ENCODE assay signal across 11 mouse cellular contexts in the genomic region with DNA sequence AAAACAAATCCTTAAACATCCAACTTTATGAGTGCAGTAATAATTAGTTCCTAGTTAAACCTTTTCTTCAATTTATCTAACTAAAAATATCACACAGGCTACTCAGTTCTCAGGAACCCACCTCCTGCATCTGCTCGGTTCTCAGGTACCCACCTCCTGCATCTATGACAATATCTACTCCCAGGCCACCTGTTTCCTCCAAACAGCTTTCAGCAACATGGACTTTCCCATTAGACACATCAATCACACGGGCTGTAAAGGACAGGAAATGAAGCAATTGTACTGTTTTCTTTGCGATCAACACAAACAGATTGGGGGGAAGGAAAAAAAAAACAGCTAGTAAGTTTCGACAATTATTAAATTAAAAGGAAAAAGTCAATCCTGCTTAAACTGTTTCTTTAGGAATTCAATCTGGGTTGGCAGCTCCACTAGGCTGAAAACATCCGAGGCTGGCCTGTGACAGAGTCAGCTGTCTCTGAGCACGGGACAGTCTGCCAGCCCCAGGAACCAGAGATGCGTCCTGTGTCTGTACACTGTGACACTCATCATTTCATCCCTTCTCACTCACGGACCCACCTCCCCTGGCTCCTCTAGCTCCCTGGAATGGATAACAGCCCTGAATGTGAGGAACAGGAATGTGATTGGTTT. TPM values are rescaled to one million over a fixed set of nuclear protein-coding genes. Genes with fewer than 3 reads are reported as not detected.
A peak's percentile ranks its signal among the peaks of the same experiment; 100 is the strongest.
DNase-seq lines count a peak whose midpoint lies in the region; ATAC-seq lines count a peak whose summit lies in the region.
"Had no signal": no experiment of that assay in that cellular context is flagged by ENCODE, and none has a peak within 500 bp of the region (broad histone marks: within the 10 kb centered on the region; RNA-seq: fewer than 3 reads in every experiment).

No protein-coding gene starts in this region.

- H3K36me3 ChIP-seq in kidney, embryonic 15.5 days: peaks cover 42% of the 10 kb centered on the region
- peaks cover 42% of the 10 kb centered on the region for H3K36me3 ChIP-seq in neural tube, embryonic 13.5 days

- ATAC-seq in kidney, embryonic 15.5 days (replicated peaks; ENCODE audit: low FRiP score): peak; percentile 64; the same call in 1 of the 2 replicates
- no peak for ATAC-seq in neural tube, embryonic 13.5 days (ENCODE audit: low read depth)

- DNase-seq in gastrocnemius, adult 8-10 months (ENCODE audit: low spot score in 2 of 2): peak; percentile 20 to 21
- no peak for DNase-seq in gastrocnemius, postnatal 36 days
- no peak for DNase-seq in kidney, adult 18-20 months
- no peak for DNase-seq in neural tube, embryonic 10.5 days (ENCODE audit: extremely low spot score, low spot score)
- peak; percentile 13 for DNase-seq in skeletal muscle tissue, adult 2 months (ENCODE audit: low read depth, low spot score)
- no peak for DNase-seq in testis, postnatal 14 days (ENCODE audit: low spot score)

- H3K4me1 ChIP-seq in kidney, embryonic 15.5 days: peaks cover 13% of the 10 kb centered on the region
- no peaks in the 10 kb centered on the region; the same call in 1 of the 2 replicates for H3K4me1 ChIP-seq in neural tube, embryonic 13.5 days (replicated peaks)
- H3K4me1 ChIP-seq: midbrain, embryonic 15.5 days had no signal

- intact Hi-C loops in gastrocnemius, postnatal 36 days (cut with DNase I): no loop called here

- no peaks in the 10 kb centered on the region for H3K9me3 ChIP-seq in kidney, embryonic 15.5 days (replicated peaks)
- no peaks in the 10 kb centered on the region for H3K9me3 ChIP-seq in neural tube, embryonic 13.5 days
- H3K9me3 ChIP-seq: limb, embryonic 15.5 days; midbrain, embryonic 15.5 days; neural tube, embryonic 15.5 days had no signal

- 0 out of 2 replicates have a peak overlapping the region, but pooled peaks have one; percentile 25 for H3K4me2 ChIP-seq in kidney, embryonic 15.5 days
- H3K4me2 ChIP-seq in neural tube, embryonic 13.5 days: no peak overlapping the region
- H3K4me2 ChIP-seq: limb, embryonic 15.5 days; midbrain, embryonic 15.5 days; neural tube, embryonic 15.5 days had no signal

- peak overlapping the region; percentile 29; the same call in 1 of the 2 replicates for H3K27ac ChIP-seq in kidney, embryonic 15.5 days
- no peak overlapping the region for H3K27ac ChIP-seq in neural tube, embryonic 13.5 days (replicated peaks)
- H3K27ac ChIP-seq: limb, embryonic 15.5 days; midbrain, embryonic 15.5 days; neural tube, embryonic 15.5 days had no signal

- 21% methylated on average over 8 of the region's 8 CpGs for WGBS in kidney, embryonic 15.5 days
- WGBS in neural tube, embryonic 13.5 days: 70% methylated on average over 8 of the region's 8 CpGs

- H3K27me3 ChIP-seq in kidney, embryonic 15.5 days: no peaks in the 10 kb centered on the region
- no peaks in the 10 kb centered on the region for H3K27me3 ChIP-seq in neural tube, embryonic 13.5 days
- H3K27me3 ChIP-seq: limb, embryonic 15.5 days; midbrain, embryonic 15.5 days; neural tube, embryonic 15.5 days had no signal

- H3K4me3 ChIP-seq in kidney, embryonic 15.5 days (replicated peaks): no peak overlapping the region
- no peak overlapping the region for H3K4me3 ChIP-seq in neural tube, embryonic 13.5 days
- H3K4me3 ChIP-seq: limb, embryonic 15.5 days; midbrain, embryonic 15.5 days; neural tube, embryonic 15.5 days had no signal

- no peak overlapping the region for H3K9ac ChIP-seq in kidney, embryonic 15.5 days
- 0 out of 2 replicates have a peak overlapping the region, but pooled peaks have one; percentile 31 for H3K9ac ChIP-seq in neural tube, embryonic 13.5 days
- H3K9ac ChIP-seq: limb, embryonic 15.5 days; midbrain, embryonic 15.5 days; neural tube, embryonic 15.5 days had no signal

RNA-seq across cellular contexts. Expression of gene Donson, which starts 6.7 kb away (rescaled TPM):
- total RNA-seq in gastrocnemius, adult 8-10 months (2022): 1 to 10 TPM in 1 of 4 experiments, under 1 TPM in 3; 0.49 to 1.0 (median 0.60) TPM
- 1 to 10 TPM; 1.2 to 1.5 TPM for total RNA-seq in gastrocnemius, postnatal 36 days (2021)
- 21.0 and 21.8 TPM in 2 replicates for polyA plus RNA-seq in kidney, embryonic 15.5 days (2015; fragmentation: Nextera tagmentation; extraction: Ambion mirVana)
- polyA plus RNA-seq in neural tube, embryonic 13.5 days (2015; fragmentation: Nextera tagmentation; extraction: Ambion mirVana): 19.1 and 20.5 TPM in 2 replicates

RNA-seq across cellular contexts. Expression of gene Cryzl1, which starts 33.5 kb away (rescaled TPM):
- 10 to 100 TPM; 13.2 to 19.2 (median 15.8) TPM for total RNA-seq in gastrocnemius, adult 8-10 months (2022)
- 10 to 100 TPM; 12.7 to 17.0 TPM for total RNA-seq in gastrocnemius, postnatal 36 days (2021)
- polyA plus RNA-seq in kidney, embryonic 15.5 days (2015; fragmentation: Nextera tagmentation; extraction: Ambion mirVana): 68.8 and 87.6 TPM in 2 replicates
- 91.5 and 93.0 TPM in 2 replicates for polyA plus RNA-seq in neural tube, embryonic 13.5 days (2015; fragmentation: Nextera tagmentation; extraction: Ambion mirVana)

RNA-seq across cellular contexts. Expression of gene Itsn1, which starts 33.8 kb away (rescaled TPM):
- 10 to 100 TPM; 64.0 to 77.0 (median 70.7) TPM for total RNA-seq in gastrocnemius, adult 8-10 months (2022)
- total RNA-seq in gastrocnemius, postnatal 36 days (2021): 10 to 100 TPM; 49.7 to 69.7 TPM
- polyA plus RNA-seq in kidney, embryonic 15.5 days (2015; fragmentation: Nextera tagmentation; extraction: Ambion mirVana): 24.6 and 27.6 TPM in 2 replicates
- 60.4 and 62.5 TPM in 2 replicates for polyA plus RNA-seq in neural tube, embryonic 13.5 days (2015; fragmentation: Nextera tagmentation; extraction: Ambion mirVana)

RNA-seq across cellular contexts. Expression of gene Son, which starts 47.9 kb away (rescaled TPM):
- 100 to 1,000 TPM in 2 of 4 experiments, 10 to 100 TPM in 2; 86.2 to 107 (median 101) TPM for total RNA-seq in gastrocnemius, adult 8-10 months (2022)
- 100 to 1,000 TPM in 1 of 2 experiments, 10 to 100 TPM in 1; 87.4 to 101 TPM for total RNA-seq in gastrocnemius, postnatal 36 days (2021)
- 117 and 118 TPM in 2 replicates for polyA plus RNA-seq in kidney, embryonic 15.5 days (2015; fragmentation: Nextera tagmentation; extraction: Ambion mirVana)
- polyA plus RNA-seq in neural tube, embryonic 13.5 days (2015; fragmentation: Nextera tagmentation; extraction: Ambion mirVana): 125 and 129 TPM in 2 replicates

RNA-seq across cellular contexts. Expression of gene Gart, which starts 48.5 kb away (rescaled TPM):
- 10 to 100 TPM; 59.7 to 64.2 (median 61.5) TPM for total RNA-seq in gastrocnemius, adult 8-10 months (2022)
- 10 to 100 TPM; 48.3 to 57.9 TPM for total RNA-seq in gastrocnemius, postnatal 36 days (2021)
- 128 and 132 TPM in 2 replicates for polyA plus RNA-seq in kidney, embryonic 15.5 days (2015; fragmentation: Nextera tagmentation; extraction: Ambion mirVana)
- 62.1 and 66.1 TPM in 2 replicates for polyA plus RNA-seq in neural tube, embryonic 13.5 days (2015; fragmentation: Nextera tagmentation; extraction: Ambion mirVana)

Comparison
In these comparisons a context has a peak if more than half of its experiments do, and no peak if none do; other contexts are left out.
1. DNase-seq: peak in gastrocnemius, adult 8-10 months (2 of 2) and skeletal muscle tissue, adult 2 months (single experiment); none in gastrocnemius, postnatal 36 days (0 of 2), kidney, adult 18-20 months (single experiment), neural tube, embryonic 10.5 days (single experiment) and testis, postnatal 14 days (single experiment).